Mouse (Mus musculus): Measurements from ENCODE around the gene Stxbp2. TPM values are rescaled to one million over a fixed set of nuclear protein-coding genes. Genes with fewer than 3 reads are reported as not detected.
A peak's percentile ranks its signal among the peaks of the same experiment; 100 is the strongest.
"Not testable (repeated sequence)": the region's sequence is repeated elsewhere in the genome, so short reads cannot be mapped to it uniquely, and the experiment has no call there.

Gene Stxbp2
- 114 and 120 TPM in 2 replicates for polyA plus RNA-seq (2015; fragmentation: Nextera tagmentation; extraction: Ambion mirVana)

GRCm38 (mm10) chr8:3630647-3631477 lies at the start of gene Stxbp2:
TSS of gene Stxbp2 (plus strand) at chr8:3630955.
- DNase-seq (ENCODE audit: low spot score): peak; percentile 87

- not testable (repeated sequence) for DNase-seq (ENCODE audit: low spot score)
These were observed 48.8 kb upstream of the Stxbp2 start for GRCm38 (mm10) chr8:3581961-3582360.

- DNase-seq (ENCODE audit: low spot score): no peak
These were observed 44.3 kb upstream of the Stxbp2 start for GRCm38 (mm10) chr8:3586452-3586851.

GRCm38 (mm10) chr8:3586993-3587390 lies 43.8 kb upstream of the Stxbp2 start, which contains the start of gene Camsap3:
TSS of gene Camsap3 (plus strand) at chr8:3587293.
- no peak for DNase-seq (ENCODE audit: low spot score)

GRCm38 (mm10) chr8:3587391-3588257 lies 43.1 kb upstream of the Stxbp2 start:
- DNase-seq (ENCODE audit: low spot score): peak; percentile 41

GRCm38 (mm10) chr8:3588258-3588633 lies 42.5 kb upstream of the Stxbp2 start:
- no peak for DNase-seq (ENCODE audit: low spot score)

GRCm38 (mm10) chr8:3593470-3593869 lies 37.3 kb upstream of the Stxbp2 start:
- no peak for DNase-seq (ENCODE audit: low spot score)

GRCm38 (mm10) chr8:3594466-3594865 lies 36.3 kb upstream of the Stxbp2 start:
- no peak for DNase-seq (ENCODE audit: low spot score)

GRCm38 (mm10) chr8:3598054-3598453 lies 32.7 kb upstream of the Stxbp2 start:
- DNase-seq (ENCODE audit: low spot score): no peak

GRCm38 (mm10) chr8:3599219-3599618 lies 31.5 kb upstream of the Stxbp2 start:
- DNase-seq (ENCODE audit: low spot score): no peak

GRCm38 (mm10) chr8:3600401-3600800 lies 30.4 kb upstream of the Stxbp2 start:
- DNase-seq (ENCODE audit: low spot score): no peak

- DNase-seq (ENCODE audit: low spot score): no peak
These were observed 27.3 kb upstream of the Stxbp2 start for GRCm38 (mm10) chr8:3603439-3603838.

- DNase-seq (ENCODE audit: low spot score): no peak
These were observed 24.2 kb upstream of the Stxbp2 start for GRCm38 (mm10) chr8:3606593-3606992.

- DNase-seq (ENCODE audit: low spot score): no peak
These were observed 22.9 kb upstream of the Stxbp2 start for GRCm38 (mm10) chr8:3607822-3608221.

GRCm38 (mm10) chr8:3609046-3609815 lies 21.5 kb upstream of the Stxbp2 start:
- DNase-seq (ENCODE audit: low spot score): no peak

GRCm38 (mm10) chr8:3609816-3610150 lies 21.0 kb upstream of the Stxbp2 start:
- no peak for DNase-seq (ENCODE audit: low spot score)

- peak; percentile 98 for DNase-seq (ENCODE audit: low spot score)
These were observed 9.4 kb upstream of the Stxbp2 start, which contains the start of the genes Xab2 and Pet100 for GRCm38 (mm10) chr8:3621199-3621970. TSS of gene Xab2 (minus strand) at chr8:3621316. TSS of gene Pet100 (plus strand) at chr8:3621548.

GRCm38 (mm10) chr8:3622119-3622518 lies 8.6 kb upstream of the Stxbp2 start:
- DNase-seq (ENCODE audit: low spot score): no peak

GRCm38 (mm10) chr8:3625445-3625844 lies 5.3 kb upstream of the Stxbp2 start, which contains the start of gene Pcp2:
TSS of gene Pcp2 (minus strand) at chr8:3625545.
- DNase-seq (ENCODE audit: low spot score): no peak

- no peak for DNase-seq (ENCODE audit: low spot score)
These were observed 3.8 kb upstream of the Stxbp2 start for GRCm38 (mm10) chr8:3626971-3627370.
